Mouse (Mus musculus) testis, adult 2 months (tissue): ENCODE results near the gene Rybp.

Experiments
- CTCF ChIP-seq: fragments of 200-500 bp; IDR thresholded peaks from 2 replicates; pipeline ENCODE4 v1.5.1; 2012; ENCODE audit warnings: low read depth, mild to moderate bottlenecking, inconsistent platforms, low read length, moderate library complexity; ENCODE audit not compliant: control insufficient read depth, insufficient read depth, insufficient replicate concordance
- POLR2A ChIP-seq: fragments of 200-500 bp; IDR thresholded peaks from 2 replicates; pipeline ENCODE4 v1.6.1; 2012; ENCODE audit warnings: low read depth, mild to moderate bottlenecking, inconsistent platforms, low read length, moderate library complexity; ENCODE audit not compliant: control insufficient read depth

DNA sequence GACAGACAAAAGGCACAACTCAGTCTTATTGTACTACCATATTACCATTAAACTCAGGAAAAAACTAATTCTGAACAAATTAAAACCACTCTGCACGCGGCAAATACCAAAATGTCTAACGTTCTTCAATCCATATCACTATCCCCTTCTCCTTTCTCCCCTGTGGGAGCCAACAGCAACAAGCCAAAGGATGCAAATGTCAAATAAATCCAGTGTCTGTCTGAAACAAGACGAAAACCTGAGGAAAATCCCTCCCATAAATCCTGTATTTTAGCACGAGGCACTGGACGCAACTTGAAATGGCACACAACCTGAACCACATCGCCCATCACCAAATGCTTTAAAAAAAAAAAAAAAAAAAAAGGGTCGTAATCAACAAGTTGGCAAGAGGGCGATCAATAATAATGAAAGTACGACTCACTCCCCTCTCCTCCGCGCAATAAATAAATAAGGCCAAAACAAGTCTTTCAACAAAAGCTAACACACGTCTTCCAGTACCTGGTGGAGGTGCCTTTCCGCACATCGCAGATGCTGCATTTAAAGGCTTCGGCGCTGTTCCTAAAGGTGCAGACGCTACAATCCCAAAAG is 1.2 kb downstream of the Rybp start:
- no peak for TF ChIP-seq POLR2A
- no peak for TF ChIP-seq CTCF
